Mouse (Mus musculus): ENCODE data around the gene Col23a1.

The Col23a1 gene

DNA sequence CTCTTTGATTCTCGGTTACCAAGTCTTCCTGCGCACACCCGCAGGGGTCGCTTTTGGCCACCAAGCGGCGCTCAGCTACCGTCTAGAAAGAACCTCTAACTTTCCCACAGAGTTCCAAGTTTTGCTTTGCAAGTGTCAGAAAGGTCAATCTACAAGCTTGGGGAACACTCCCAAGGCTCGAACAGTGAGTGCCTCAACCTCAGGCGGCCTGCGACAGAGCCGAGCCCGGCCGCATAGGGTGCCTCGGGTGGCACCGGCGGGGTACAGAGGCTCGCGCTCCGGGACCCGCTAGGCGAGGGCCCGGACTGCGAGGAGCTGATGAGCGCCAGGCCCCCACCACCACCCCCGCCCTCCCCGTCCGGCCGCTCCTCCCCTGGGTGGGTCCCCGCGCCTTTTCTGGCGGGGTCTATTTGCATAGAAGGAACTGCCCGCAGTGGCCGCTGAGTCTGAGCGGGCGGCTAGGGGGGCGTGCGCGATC, at the start of gene Col23a1:
Gene Col23a1 (plus strand): TSS at position 357 of the 478 bp plus-strand sequence.
- in situ Hi-C loops (cut with MboI, MseI), result loop anchor here (5.0 to 10.0 kb wide), 2 partner anchors 248 to 1705 kb away; no protein-coding TSS in a partner anchor

GRCm38 (mm10) chr11:51242897-51243296, 46.8 kb upstream of the Col23a1 start:
- in situ Hi-C loops (cut with MboI, MseI), result no loop called here

DNA sequence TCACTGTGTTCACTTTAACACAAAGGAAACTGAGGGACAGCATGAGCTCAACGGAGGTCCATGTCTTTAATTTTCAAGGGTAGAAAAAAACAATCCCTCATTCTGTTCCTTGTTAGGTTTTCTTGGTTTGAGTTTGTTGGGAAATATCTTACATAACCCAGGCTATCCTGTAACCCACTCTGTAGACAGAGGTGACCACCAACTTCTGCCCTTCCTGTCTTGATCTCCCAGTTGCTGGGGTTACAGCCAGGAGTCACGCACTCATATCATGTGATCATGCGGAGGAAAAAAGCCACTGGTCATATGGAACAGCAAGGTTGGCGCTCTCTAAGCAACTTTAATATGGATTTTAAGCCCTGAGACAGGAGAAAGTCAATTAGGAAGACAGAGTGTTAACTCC, 32.7 kb upstream of the Col23a1 start:
- in situ Hi-C loops (cut with MboI, MseI), result no loop called here

DNA sequence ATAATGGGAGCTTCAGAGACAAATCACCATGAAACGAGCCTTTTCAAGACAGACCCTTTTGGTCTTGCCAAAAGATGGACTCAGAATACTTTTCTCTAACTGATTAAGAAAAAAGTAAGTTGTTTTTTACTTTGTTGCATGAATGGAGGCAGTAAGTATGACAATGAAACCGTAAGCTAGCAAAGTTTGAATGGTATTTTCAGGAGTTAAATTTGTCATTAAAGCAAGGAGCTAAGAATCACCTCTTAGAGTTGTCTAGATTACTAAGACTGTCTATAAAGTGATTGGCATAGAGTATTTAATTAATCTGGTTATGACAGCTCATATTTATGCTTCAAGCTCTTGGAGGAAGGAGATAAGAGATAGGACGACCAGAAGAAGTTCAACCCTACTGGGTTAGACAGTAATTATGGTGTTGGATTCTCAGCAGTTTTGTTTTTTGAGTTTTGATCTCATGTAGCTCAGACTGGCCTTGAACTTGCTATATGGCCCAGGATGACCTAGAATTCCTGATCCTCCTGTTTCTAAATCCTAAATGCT, 28.0 kb upstream of the Col23a1 start, which contains the start of gene Clk4:
Gene Clk4 (plus strand): TSS at position 51 of the 540 bp plus-strand sequence.
- in situ Hi-C loops (cut with MboI, MseI), result no loop called here

DNA sequence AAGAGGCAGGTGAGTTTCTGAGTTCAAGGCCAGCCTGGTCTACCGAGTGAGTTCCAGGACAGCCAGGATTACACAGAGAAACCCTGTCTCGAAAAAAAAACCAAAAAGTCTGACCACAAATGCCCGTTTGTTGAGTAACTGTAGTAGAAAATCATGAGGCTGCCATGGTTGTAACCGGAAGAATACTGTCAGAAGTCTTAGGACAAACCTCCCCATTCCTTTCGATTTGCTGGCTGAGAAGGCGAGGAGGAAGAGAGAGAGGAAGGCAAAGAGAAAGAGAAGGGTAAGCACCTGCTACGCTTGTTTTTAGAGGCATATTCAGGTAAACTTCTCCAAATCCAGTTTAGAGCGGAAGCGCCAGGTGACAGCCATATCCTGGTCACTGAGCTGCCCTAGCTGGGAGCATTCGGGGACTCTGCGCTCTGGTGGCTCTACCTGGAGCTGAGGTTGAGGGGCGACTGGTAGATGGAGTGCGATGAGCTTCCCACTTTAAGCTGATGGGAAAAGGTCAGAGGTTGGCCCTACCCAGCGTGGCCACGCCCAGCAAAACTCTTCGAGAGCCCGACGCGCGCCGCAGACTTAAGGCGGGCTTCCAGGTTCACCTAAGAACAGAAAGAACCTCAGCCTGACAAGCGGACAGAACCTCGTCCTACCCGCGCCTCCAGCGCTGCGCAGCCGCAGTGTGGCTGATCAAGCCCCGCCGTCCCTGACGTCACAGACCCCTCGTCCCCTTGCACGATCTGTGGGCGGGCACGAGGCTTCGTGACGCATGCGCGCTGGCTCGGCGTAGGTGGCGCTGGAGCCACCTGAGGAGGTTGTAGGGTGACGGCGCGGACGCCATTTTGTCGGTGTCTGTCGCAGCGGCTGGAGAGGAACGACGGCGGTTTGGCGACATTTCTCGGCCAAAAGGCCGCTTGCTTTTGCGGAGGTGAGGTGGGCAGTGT, 27.1 kb upstream of the Col23a1 start, which contains the start of gene BC049762:
Gene BC049762 (minus strand): TSS at position 705 of the 944 bp plus-strand sequence.
- in situ Hi-C loops (cut with MboI, MseI), result no loop called here

- in situ Hi-C loops (cut with MboI, MseI), result no loop called here
Observed at GRCm38 (mm10) chr11:51263286-51263831, 26.4 kb upstream of the Col23a1 start.

GRCm38 (mm10) chr11:51264352-51264751, 25.4 kb upstream of the Col23a1 start:
- in situ Hi-C loops (cut with MboI, MseI), result no loop called here

- in situ Hi-C loops (cut with MboI, MseI), result no loop called here
Observed at GRCm38 (mm10) chr11:51265326-51265725, 24.4 kb upstream of the Col23a1 start.

- in situ Hi-C loops (cut with MboI, MseI), result no loop called here
Observed at GRCm38 (mm10) chr11:51274418-51274817, 15.3 kb upstream of the Col23a1 start.

DNA sequence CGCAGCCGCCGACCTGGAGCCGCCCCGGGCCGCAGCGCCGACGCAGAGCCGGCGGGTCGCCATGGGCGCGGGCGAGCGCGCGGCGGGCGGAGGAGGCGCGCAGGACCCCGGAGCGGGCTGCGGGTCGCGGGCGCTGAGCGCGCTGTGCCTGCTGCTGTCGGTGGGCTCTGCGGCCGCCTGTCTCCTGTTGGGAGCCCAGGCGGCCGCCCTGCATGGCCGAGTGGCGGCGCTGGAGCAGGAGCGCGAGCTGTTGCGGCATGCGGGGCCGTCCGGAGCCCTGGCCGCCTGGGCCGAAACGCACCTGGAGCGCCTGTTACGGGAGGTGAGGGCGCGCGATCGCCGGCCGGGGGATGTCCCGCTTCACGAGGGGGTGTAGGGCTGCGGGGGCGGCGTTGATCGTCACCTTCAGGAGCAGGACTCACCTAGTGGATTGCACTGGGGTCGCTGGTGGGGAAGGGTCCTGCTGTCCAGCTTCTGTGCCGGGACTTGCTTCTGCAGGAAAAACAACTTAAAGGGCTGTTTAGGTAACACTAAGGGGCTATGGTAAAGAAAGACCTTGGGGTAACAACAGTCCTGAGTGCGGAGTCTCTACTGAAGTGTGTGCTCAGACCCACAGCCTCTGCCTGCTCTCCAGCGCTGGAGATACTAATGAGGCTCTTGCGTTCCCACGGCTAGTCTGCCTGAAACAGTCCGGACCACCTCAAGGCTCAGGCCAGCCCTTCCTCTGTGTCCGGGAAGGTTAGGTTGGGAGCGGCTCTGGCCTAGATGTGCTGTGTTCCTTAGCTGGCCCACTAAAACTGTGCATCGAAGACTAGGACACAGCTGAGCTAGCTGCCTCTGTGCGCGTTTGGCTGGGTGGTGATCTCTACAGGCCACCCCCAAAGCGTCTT, 591 bp downstream of the Col23a1 start:
- in situ Hi-C loops (cut with MboI, MseI), result loop anchor here (5.0 to 10.0 kb wide), 2 partner anchors 247 to 1706 kb away; no protein-coding TSS in a partner anchor

- in situ Hi-C loops (cut with MboI, MseI), result loop anchor here (5.0 to 10.0 kb wide), 2 partner anchors 243 to 1709 kb away; no protein-coding TSS in a partner anchor
Observed at GRCm38 (mm10) chr11:51293956-51294530, 4.3 kb downstream of the Col23a1 start.

- in situ Hi-C loops (cut with MboI, MseI), result loop anchor here (10.0 kb wide), 1 partner anchor 1711 kb away; no protein-coding TSS in a partner anchor
Observed at GRCm38 (mm10) chr11:51295742-51296141, 6.0 kb downstream of the Col23a1 start.

GRCm38 (mm10) chr11:51298691-51299090, 9.0 kb downstream of the Col23a1 start:
- in situ Hi-C loops (cut with MboI, MseI), result loop anchor here (10.0 kb wide), 1 partner anchor 1714 kb away; no protein-coding TSS in a partner anchor

GRCm38 (mm10) chr11:51302396-51302795, 12.7 kb downstream of the Col23a1 start:
- in situ Hi-C loops (cut with MboI, MseI), result no loop called here

DNA sequence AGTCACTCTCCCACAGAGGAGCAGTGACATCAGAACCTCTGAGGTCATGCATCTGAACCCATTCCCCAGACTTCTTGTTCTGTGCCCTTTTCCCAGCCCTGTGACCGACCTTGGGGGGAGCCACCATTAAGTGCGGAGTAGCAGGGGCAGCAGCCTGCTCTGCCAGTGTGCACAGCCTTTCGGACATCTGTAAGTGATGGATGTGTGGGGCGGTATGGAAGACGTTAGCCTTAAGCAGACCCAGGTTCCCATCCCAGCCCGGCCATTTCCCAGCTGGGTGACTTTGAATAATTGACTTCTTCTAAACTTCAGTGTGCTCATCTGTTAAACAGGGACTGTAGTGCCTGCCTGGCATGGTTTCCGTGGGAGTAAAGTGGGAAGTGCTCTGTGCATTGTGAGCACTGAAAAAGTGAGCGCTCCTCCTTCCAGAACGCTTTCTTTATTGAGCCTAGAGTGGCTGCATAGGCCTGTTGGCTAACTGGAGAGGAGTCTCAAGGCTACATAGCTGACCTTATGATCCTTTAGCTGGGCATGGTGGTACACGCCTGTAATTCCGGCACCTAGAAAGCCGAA, 14.3 kb downstream of the Col23a1 start:
- in situ Hi-C loops (cut with MboI, MseI), result no loop called here

- in situ Hi-C loops (cut with MboI, MseI), result no loop called here
Observed at GRCm38 (mm10) chr11:51308306-51308705, 18.6 kb downstream of the Col23a1 start.

DNA sequence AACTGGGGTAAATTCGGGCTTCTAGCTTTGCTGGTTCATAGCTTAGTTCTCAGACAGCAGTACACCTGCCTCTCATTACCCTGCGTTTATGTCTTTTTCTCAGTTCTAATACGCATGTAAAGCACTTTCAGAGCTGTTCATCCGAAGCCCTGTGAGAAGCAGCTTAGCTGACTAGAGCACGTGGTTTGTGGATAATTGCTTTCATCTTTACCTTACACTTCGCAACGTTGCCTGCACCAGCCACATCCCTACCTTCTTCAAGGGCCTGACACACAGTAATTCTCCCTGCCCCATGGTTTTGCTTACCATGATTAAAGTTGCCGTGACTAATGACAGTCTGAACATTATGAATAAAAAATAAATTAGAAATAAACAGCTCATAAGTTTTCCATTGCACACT, 22.1 kb downstream of the Col23a1 start:
- in situ Hi-C loops (cut with MboI, MseI), result no loop called here

- in situ Hi-C loops (cut with MboI, MseI), result no loop called here
Observed at GRCm38 (mm10) chr11:51315991-51316810, 26.5 kb downstream of the Col23a1 start.

- in situ Hi-C loops (cut with MboI, MseI), result no loop called here
Observed at GRCm38 (mm10) chr11:51320609-51321008, 30.9 kb downstream of the Col23a1 start.
